Mouse (Mus musculus) heart, embryonic 12.5 days (tissue): ENCODE measurements at regions not wholly inside any gene's neighbourhood (a gene's known extent, or its start where the extent isn't known, plus 50 kb on each side); places are given as distances from the start of the nearest gene placed in this dataset.
A peak's percentile ranks its signal among the peaks of the same experiment; 100 is the strongest.

ENCODE experiments used
- ATAC-seq: fragments of 200-750 bp; cut with Nextera tagmentation; 2 replicates; pipeline ENCODE4 v1.8.0; 2017; ENCODE audit warnings: moderate TSS enrichment, moderate library complexity; ENCODE audit not compliant: insufficient number of reproducible peaks, low FRiP score
- H3K27ac ChIP-seq: fragments of 300-500 bp; sonication (generic); 2 replicates; pipeline ENCODE4 v1.5.1; 2016; ENCODE audit warnings: mild to moderate bottlenecking, moderate library complexity; ENCODE audit not compliant: poor library complexity, severe bottlenecking
- H3K27me3 ChIP-seq: fragments of 300-500 bp; sonication (generic); replicated peaks from 2 replicates; pipeline ENCODE4 v1.6.1; 2016; ENCODE audit warnings: mild to moderate bottlenecking, moderate library complexity
- H3K36me3 ChIP-seq: fragments of 300-500 bp; sonication (generic); 2 replicates; pipeline ENCODE4 v1.6.1; 2016; ENCODE audit warnings: mild to moderate bottlenecking, moderate library complexity
- H3K4me1 ChIP-seq: fragments of 300-500 bp; sonication (generic); replicated peaks from 2 replicates; pipeline ENCODE4 v1.6.1; 2016; ENCODE audit warnings: mild to moderate bottlenecking
- H3K4me2 ChIP-seq: fragments of 300-500 bp; sonication (generic); 2 replicates; pipeline ENCODE4 v1.6.1; 2016; ENCODE audit warnings: mild to moderate bottlenecking, moderate library complexity
- H3K4me3 ChIP-seq: fragments of 300-500 bp; sonication (generic); 2 replicates; pipeline ENCODE4 v1.5.1; 2016; ENCODE audit warnings: mild to moderate bottlenecking
- H3K9ac ChIP-seq: fragments of 300-500 bp; sonication (generic); 2 replicates; pipeline ENCODE4 v1.6.1; 2016; ENCODE audit warnings: mild to moderate bottlenecking, moderate library complexity
- H3K9me3 ChIP-seq: fragments of 300-500 bp; sonication (generic); replicated peaks from 2 replicates; pipeline ENCODE4 v1.6.1; 2016; ENCODE audit warnings: mild to moderate bottlenecking, moderate library complexity
- WGBS: fragments of 180-500 bp; shearing (Covaris S2); methylation state at CpG from one replicate; pipeline ENCODE4 v1.1.7; 2016; 5-methylcytosine and 5-hydroxymethylcytosine counted together

DNA sequence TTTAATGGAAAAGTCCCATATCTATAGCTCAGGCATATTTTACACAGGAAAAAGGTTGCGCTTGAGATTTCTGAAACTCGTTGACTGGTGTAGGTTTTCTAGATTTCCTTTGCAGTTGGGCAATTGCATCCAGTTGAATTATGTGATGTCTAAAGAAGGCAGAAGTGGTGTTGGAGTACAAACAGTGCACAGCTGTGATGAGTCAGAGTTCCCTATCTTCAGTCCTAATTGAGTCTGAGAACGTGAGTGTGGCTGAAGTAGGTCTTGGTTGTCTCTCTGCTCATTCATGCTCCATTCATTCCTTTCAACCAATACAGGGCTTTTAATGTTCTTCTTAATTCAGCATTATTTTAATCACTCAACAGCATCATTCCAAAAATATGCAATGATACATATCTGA is 142.9 kb upstream of the Dpyd start:
- Histone ChIP-seq H3K9me3 (no peaks in the 10 kb centered on the region), H3K36me3 (no peaks in the 10 kb centered on the region), H3K4me1 (no peaks in the 10 kb centered on the region), H3K27me3 (no peaks in the 10 kb centered on the region), H3K4me2 (no peak overlapping the region), H3K27ac (no peak overlapping the region), H3K4me3 (no peak overlapping the region), H3K9ac (no peak overlapping the region)
- 75% methylated on average over 3 of the region's 3 CpGs for WGBS
- ATAC-seq, result no peak

DNA sequence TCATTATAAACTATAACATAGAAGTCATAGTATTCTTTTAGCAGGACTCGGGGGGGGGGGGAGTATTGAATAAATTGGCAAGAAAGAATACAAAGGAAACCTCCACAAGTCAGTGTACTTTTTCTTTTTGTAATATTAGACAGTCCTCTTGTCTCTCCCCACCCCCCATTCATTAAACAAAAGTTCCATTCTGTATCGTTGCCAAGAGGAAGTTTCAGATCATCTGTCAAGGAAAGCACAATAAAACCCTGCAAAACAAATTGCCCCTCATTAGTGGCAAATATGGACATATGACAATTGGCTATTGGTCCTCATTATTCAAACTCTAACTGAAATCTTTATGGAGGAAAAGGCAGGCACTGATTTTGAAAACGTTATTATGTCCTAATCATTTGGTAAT is 140.2 kb upstream of the Dpyd start:
- no peaks in the 10 kb centered on the region for H3K36me3 ChIP-seq
- H3K9ac ChIP-seq, result no peak overlapping the region
- H3K27ac ChIP-seq, result no peak overlapping the region
- 55% methylated on average over 3 of the region's 3 CpGs for WGBS
- no peak overlapping the region for H3K4me2 ChIP-seq
- no peaks in the 10 kb centered on the region for H3K4me1 ChIP-seq
- no peak for ATAC-seq
- no peaks in the 10 kb centered on the region for H3K27me3 ChIP-seq
- H3K9me3 ChIP-seq, result no peaks in the 10 kb centered on the region
- no peak overlapping the region for H3K4me3 ChIP-seq

DNA sequence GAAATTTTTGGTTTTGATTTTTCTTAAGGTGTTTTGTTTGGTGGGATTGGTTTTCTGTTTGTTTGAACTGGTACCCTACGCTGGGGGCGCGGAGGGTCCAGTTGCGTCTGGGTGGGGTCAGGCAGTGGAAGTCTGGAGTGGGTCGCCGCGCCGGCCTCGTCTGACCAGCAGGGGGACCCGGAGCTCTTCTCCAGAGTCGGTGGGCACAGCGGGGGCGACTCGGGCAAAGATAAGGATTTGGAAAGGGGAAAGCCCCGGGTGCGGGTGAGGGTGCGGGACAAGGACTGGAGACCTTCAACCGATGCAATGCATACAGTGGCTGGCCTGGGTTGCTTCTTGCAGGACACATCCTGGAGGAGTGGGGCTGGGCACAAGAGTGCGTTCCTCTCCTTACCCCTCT is 136.2 kb upstream of the Dpyd start:
- no peak overlapping the region for H3K27ac ChIP-seq
- peak overlapping the region; percentile 53 for H3K4me3 ChIP-seq
- H3K4me1 ChIP-seq, result peaks cover 9% of the 10 kb centered on the region
- H3K9me3 ChIP-seq, result no peaks in the 10 kb centered on the region
- H3K27me3 ChIP-seq, result peaks cover 9% of the 10 kb centered on the region
- H3K4me2 ChIP-seq, result peak overlapping the region; percentile 86
- peak overlapping the region; percentile 31; the same call in 1 of the 2 replicates for H3K9ac ChIP-seq
- WGBS, result 3% methylated on average over 19 of the region's 19 CpGs
- no peak for ATAC-seq
- H3K36me3 ChIP-seq, result no peaks in the 10 kb centered on the region

DNA sequence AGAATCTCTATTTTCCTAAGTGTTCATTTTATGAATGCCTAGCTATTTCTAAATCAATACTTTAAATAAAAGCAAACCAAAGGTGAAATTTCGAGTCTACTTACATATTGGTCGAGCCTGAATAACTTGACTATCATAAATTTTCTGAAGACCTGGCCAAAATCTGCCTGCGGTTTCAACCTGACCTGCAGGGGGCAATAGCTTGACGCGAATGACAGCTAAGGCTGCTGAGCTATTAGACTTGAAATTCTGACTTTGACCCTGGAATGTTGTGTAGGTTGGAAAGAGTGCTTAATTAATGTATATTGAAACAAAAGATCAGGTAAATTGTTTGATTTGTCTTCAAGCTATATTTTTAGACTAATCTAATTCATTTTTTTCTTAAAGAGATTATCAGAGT is 133.4 kb upstream of the Dpyd start:
- no peak for ATAC-seq
- Histone ChIP-seq H3K4me2 (no peak overlapping the region), H3K9me3 (no peaks in the 10 kb centered on the region), H3K4me1 (peaks cover 17% of the 10 kb centered on the region), H3K4me3 (no peak overlapping the region), H3K27ac (no peak overlapping the region), H3K27me3 (peaks cover 25% of the 10 kb centered on the region), H3K9ac (no peak overlapping the region), H3K36me3 (no peaks in the 10 kb centered on the region)
- WGBS, result 7% methylated on average over 5 of the region's 5 CpGs

DNA sequence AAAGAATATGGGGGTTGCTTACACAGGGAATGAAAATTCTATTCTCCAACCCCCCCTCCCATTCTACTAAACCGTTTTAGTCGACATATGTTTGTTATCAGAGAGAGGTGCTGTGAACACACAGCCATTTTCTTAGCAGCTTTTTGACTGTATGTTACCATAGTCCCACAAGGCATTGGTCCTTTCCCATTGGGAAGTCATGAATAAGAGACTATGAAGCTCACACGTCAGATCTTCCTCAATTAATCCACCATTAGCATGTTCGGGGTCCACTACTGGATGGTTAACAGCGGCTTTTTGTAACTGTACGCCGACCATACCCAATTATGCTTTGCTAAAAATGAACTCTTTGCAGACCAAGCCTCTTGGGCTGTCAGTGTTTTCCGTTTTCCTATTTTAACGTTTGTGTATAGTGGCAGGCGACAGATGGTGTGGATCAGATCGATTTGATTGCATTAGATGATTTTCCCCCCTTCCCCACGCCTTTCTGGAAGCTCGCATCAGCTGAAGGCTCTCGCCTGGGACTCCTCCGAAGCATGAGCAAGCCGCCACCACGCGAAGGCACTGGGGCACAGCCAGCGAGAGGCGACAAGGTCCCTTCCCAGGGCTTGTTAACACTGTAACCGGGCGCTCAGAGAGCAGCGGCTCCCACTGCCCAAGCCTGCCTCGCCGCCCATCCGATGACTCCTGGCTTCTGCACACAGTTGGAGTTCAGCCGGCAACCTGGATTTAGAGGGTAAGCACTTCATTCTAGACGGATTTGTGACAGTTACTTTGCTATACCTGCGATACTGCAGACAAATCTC is 131.9 kb upstream of the Dpyd start:
- Histone ChIP-seq H3K27me3 (peaks cover 39% of the 10 kb centered on the region), H3K4me2 (peak overlapping the region; percentile 71), H3K4me3 (peak overlapping the region; percentile 36), H3K4me1 (peaks cover 27% of the 10 kb centered on the region), H3K27ac (no peak overlapping the region), H3K9ac (no peak overlapping the region), H3K36me3 (no peaks in the 10 kb centered on the region), H3K9me3 (no peaks in the 10 kb centered on the region)
- 9% methylated on average over 29 of the region's 29 CpGs for WGBS
- no peak for ATAC-seq

DNA sequence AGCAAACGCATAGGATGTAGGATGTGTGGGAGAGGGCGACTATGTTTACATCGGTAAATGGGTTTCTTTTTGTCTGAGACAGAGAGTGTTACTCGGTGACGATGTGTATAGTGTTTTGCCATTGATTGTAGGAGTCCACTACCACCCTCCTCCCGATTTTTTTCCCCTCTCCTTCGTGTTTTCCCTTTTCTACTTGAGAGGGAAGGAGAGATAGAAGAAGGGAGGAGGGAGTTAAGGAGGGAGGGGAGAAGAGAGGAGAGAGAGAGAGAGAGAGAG is 131.4 kb upstream of the Dpyd start:
- WGBS, result under 1% methylated on average over 7 of the region's 7 CpGs
- Histone ChIP-seq H3K9ac (no peak overlapping the region), H3K9me3 (no peaks in the 10 kb centered on the region), H3K4me3 (peak overlapping the region; percentile 36), H3K27me3 (peaks cover 44% of the 10 kb centered on the region), H3K36me3 (no peaks in the 10 kb centered on the region), H3K4me1 (peaks cover 30% of the 10 kb centered on the region), H3K4me2 (peak overlapping the region; percentile 71), H3K27ac (no peak overlapping the region)
- ATAC-seq, result no peak

DNA sequence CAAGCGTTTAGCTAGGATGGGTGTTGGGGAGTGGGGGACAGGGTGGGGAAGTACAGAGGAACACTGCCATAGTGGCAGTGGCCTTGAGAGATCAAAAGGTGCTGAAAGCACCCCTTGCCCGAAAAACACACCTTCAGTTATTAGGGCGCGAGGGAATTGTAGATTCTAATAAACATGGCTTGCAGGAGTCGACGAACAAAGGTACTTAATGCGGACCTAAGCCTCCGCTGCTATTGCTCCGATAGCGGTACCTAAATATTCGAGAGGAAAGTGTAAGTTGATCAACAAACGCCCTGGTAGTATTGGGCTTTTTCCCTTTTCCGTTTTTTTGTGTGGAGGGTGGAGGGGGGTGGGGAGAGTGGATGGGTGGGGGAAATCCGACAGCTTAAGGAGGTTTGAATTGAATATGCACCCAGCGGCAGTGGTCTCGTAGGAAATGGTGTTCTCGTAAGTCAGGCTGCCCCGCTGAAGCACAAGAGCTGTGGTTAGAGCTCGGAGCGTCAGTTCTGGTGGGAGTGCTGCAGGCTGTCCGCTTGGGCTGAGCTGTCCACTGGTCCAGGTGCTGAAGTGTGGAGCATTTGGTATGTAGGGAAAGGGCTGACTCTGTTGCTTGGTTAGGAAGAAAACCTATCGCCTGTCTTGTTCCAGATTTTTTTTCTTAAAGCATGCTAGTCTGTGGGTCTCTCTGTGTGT is 130.8 kb upstream of the Dpyd start:
- Histone ChIP-seq H3K4me1 (peaks cover 30% of the 10 kb centered on the region), H3K9me3 (no peaks in the 10 kb centered on the region), H3K27me3 (peaks cover 50% of the 10 kb centered on the region), H3K4me3 (peak overlapping the region; percentile 39), H3K36me3 (no peaks in the 10 kb centered on the region), H3K27ac (no peak overlapping the region), H3K9ac (no peak overlapping the region), H3K4me2 (peak overlapping the region; percentile 71)
- peak; percentile 68; the same call in 1 of the 2 replicates for ATAC-seq
- 2% methylated on average over 22 of the region's 22 CpGs for WGBS

DNA sequence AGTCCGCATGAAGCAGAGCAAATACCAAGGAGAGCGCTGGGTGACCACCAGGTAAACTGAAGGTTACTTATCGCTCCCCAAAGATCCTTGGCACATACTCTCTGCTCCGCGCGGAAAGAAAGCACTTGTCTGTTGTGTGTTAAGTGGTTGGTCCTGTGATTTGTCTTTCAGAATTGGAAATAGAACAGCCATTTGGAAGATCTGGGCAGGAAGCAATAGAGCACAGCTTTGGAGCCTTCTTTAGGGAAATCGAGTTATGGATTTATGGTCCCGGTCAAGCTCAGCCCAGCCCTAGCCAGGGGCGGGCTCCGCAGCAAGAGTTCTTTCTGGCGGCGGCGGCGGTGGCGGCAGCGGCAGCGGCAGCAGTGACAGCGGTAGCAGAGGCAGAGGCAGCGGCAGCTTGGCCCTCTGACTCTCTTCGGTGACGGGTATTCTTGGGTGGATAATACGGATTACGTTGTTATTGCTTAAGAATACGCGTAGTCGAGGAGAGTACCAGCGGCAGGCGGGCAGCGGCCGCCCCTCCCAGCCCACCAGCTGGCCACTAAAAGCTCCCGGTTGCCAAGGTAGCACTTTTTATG is 128.4 kb upstream of the Dpyd start:
- H3K4me2 ChIP-seq, result peak overlapping the region; percentile 93
- no peak for ATAC-seq
- WGBS, result 2% methylated on average over 31 of the region's 31 CpGs
- no peaks in the 10 kb centered on the region for H3K36me3 ChIP-seq
- H3K27ac ChIP-seq, result no peak overlapping the region
- H3K9ac ChIP-seq, result peak overlapping the region; percentile 46; the same call in 1 of the 2 replicates
- H3K4me3 ChIP-seq, result peak overlapping the region; percentile 59
- peaks cover 54% of the 10 kb centered on the region for H3K27me3 ChIP-seq
- no peaks in the 10 kb centered on the region for H3K9me3 ChIP-seq
- peaks cover 30% of the 10 kb centered on the region for H3K4me1 ChIP-seq

DNA sequence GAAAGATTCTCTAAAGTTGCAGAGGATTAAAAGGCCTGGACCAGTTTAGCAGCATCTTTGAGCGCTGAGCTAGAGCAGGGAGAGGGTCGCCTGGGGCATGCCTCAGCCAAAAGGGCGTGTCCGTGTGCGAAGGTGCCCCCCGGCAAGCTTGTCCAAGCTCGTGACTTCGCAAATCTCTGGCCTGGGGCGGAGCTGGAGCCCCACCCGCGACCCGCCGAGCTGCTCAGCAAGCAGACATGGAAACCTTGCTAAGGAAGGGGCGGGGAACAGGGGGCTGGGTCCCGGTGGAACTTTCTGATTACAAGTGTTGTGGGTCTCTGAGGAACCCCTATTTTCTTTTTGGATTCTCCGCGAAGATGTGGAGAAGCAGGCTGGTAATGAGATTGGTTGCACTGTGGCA is 127.6 kb upstream of the Dpyd start:
- 2% methylated on average over 17 of the region's 17 CpGs for WGBS
- Histone ChIP-seq H3K4me1 (peaks cover 30% of the 10 kb centered on the region), H3K9me3 (no peaks in the 10 kb centered on the region), H3K27me3 (peaks cover 54% of the 10 kb centered on the region), H3K36me3 (no peaks in the 10 kb centered on the region), H3K4me3 (peak overlapping the region; percentile 59), H3K27ac (no peak overlapping the region), H3K9ac (peak overlapping the region; percentile 46; the same call in 1 of the 2 replicates), H3K4me2 (peak overlapping the region; percentile 93)
- ATAC-seq, result no peak

DNA sequence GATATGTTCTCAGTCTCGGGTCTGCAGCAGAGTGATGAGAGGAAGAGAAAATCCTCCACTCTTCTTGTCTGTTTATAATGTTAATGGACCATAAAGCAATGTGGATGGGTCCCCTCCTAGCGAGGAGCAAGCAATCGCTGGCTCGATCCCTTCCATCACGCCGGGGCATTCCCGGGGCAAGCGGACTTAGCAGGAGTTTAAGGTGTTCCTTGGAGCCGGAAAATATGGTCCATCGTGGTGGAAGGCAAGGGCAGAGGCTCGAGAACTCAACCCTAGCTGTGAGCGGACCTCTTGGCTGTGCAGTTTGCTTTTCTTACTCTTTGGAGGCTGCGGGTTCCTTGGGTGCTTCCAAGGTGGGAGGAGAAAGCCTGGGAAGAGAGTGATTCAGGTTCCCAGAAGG is 127.1 kb upstream of the Dpyd start:
- Histone ChIP-seq H3K9me3 (no peaks in the 10 kb centered on the region), H3K27ac (no peak overlapping the region), H3K4me3 (peak overlapping the region; percentile 59), H3K36me3 (no peaks in the 10 kb centered on the region), H3K27me3 (peaks cover 52% of the 10 kb centered on the region), H3K4me2 (peak overlapping the region; percentile 93), H3K4me1 (peaks cover 30% of the 10 kb centered on the region), H3K9ac (no peak overlapping the region)
- ATAC-seq, result no peak
- 2% methylated on average over 13 of the region's 13 CpGs for WGBS

DNA sequence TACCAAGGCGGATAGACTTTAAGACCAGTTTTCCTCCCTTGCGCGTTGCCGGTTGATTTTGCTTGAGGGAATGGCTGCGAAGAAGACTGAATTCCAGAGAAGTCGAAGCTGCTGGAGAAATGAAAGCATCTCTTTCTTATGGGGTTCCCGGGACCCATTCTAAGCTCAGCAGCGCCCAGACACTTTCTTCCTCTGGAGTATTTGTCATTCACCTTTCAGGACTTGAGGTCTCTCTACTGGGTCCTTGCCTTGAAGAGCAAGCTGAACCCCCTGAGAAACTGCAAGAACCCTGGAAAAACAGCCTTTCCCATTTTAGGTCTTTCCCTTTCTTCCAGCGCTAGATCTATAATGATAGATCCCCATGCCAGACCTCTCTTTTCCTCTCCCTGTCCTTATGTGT is 126.7 kb upstream of the Dpyd start:
- Histone ChIP-seq H3K9ac (no peak overlapping the region), H3K4me1 (peaks cover 25% of the 10 kb centered on the region), H3K4me2 (peak overlapping the region; percentile 93), H3K27me3 (peaks cover 48% of the 10 kb centered on the region), H3K4me3 (peak overlapping the region; percentile 59), H3K27ac (no peak overlapping the region), H3K36me3 (no peaks in the 10 kb centered on the region), H3K9me3 (no peaks in the 10 kb centered on the region)
- no peak for ATAC-seq
- WGBS, result 10% methylated on average over 9 of the region's 9 CpGs
